Mouse (Mus musculus) liver, embryonic 13.5 days (tissue): Measurements from ENCODE around the gene Slc9a2. TPM values are rescaled to one million over a fixed set of nuclear protein-coding genes. Genes with fewer than 3 reads are reported as not detected.

Source experiments
- ATAC-seq: fragments of 200-750 bp; cut with Nextera tagmentation; 2 replicates; pipeline ENCODE4 v1.8.0; 2017; ENCODE audit warnings: low read depth, mild to moderate bottlenecking, moderate number of reproducible peaks, moderate library complexity
- DNase-seq: peaks from one replicate; pipeline ENCODE4 v3.0.0; 2022
- H3K27ac ChIP-seq: fragments of 300-500 bp; sonication (generic); 2 replicates; pipeline ENCODE4 v1.5.1; 2015; ENCODE audit warnings: moderate library complexity, mild to moderate bottlenecking, inconsistent platforms
- H3K27me3 ChIP-seq: fragments of 300-500 bp; sonication (generic); 2 replicates; pipeline ENCODE4 v1.6.1; 2015; ENCODE audit warnings: mild to moderate bottlenecking, inconsistent platforms
- H3K36me3 ChIP-seq: fragments of 300-500 bp; sonication (generic); 2 replicates; pipeline ENCODE4 v1.6.1; 2015; ENCODE audit warnings: mild to moderate bottlenecking, inconsistent platforms
- H3K4me1 ChIP-seq: fragments of 300-500 bp; sonication (generic); replicated peaks from 2 replicates; pipeline ENCODE4 v1.6.1; 2015; ENCODE audit warnings: inconsistent platforms
- H3K4me2 ChIP-seq: fragments of 300-500 bp; sonication (generic); 2 replicates; pipeline ENCODE4 v1.6.1; 2015; ENCODE audit warnings: inconsistent platforms, mild to moderate bottlenecking, moderate library complexity
- H3K4me3 ChIP-seq: fragments of 300-500 bp; sonication (generic); replicated peaks from 2 replicates; pipeline ENCODE4 v1.5.1; 2015; ENCODE audit warnings: mild to moderate bottlenecking, inconsistent platforms
- H3K9ac ChIP-seq: fragments of 300-500 bp; sonication (generic); 2 replicates; pipeline ENCODE4 v1.6.1; 2015; ENCODE audit warnings: mild to moderate bottlenecking, inconsistent platforms
- H3K9me3 ChIP-seq: fragments of 300-500 bp; sonication (generic); replicated peaks from 2 replicates; pipeline ENCODE4 v1.6.1; 2016; ENCODE audit warnings: inconsistent platforms
- WGBS: fragments of 180-500 bp; shearing (Covaris S2); methylation state at CpG from one replicate; pipeline ENCODE4 v1.1.7; 2015; ENCODE audit not compliant: insufficient replicate concordance; 5-methylcytosine and 5-hydroxymethylcytosine counted together
- polyA plus RNA-seq: library from polyadenylated mRNA; unstranded; fragments of >200 nt; fragmentation: Nextera tagmentation; extraction: Ambion mirVana; gene quantifications from 2 replicates; pipeline ENCODE4 v1.2.1, GENCODE M21; 2015

The Slc9a2 gene
- polyA plus RNA-seq = not detected in 2 replicates

- Histone ChIP-seq H3K27ac (no peak within 1 kb of the TSS), H3K4me3 (peak within 1 kb of the TSS; percentile 56), H3K4me1 (peaks cover 7% of the 10 kb centered on the region; the same call in 1 of the 2 replicates), H3K9ac (no peak within 1 kb of the TSS), H3K36me3 (no peaks in the 10 kb centered on the region), H3K4me2 (peak within 1 kb of the TSS; percentile 74), H3K9me3 (no peaks in the 10 kb centered on the region), H3K27me3 (peaks cover 64% of the 10 kb centered on the region)
- WGBS = 2% methylated on average over 25 of the region's 25 CpGs
- DNase-seq (no peak), ATAC-seq (no peak)
Observed at GRCm38 (mm10) chr1:40680067-40680867, at the start of gene Slc9a2. Gene Slc9a2, plus strand, starts transcription at chr1:40680574.

- Histone ChIP-seq H3K27ac (no peak overlapping the region), H3K9ac (no peak overlapping the region), H3K4me3 (no peak overlapping the region), H3K36me3 (no peaks in the 10 kb centered on the region), H3K27me3 (no peaks in the 10 kb centered on the region), H3K4me2 (no peak overlapping the region), H3K4me1 (no peaks in the 10 kb centered on the region), H3K9me3 (no peaks in the 10 kb centered on the region)
- 31% methylated on average over 2 of the region's 2 CpGs for WGBS
- ATAC-seq (no peak), DNase-seq (no peak)
Observed at GRCm38 (mm10) chr1:40632407-40633062, 47.8 kb upstream of the Slc9a2 start.

- Histone ChIP-seq H3K36me3 (no peaks in the 10 kb centered on the region), H3K9ac (no peak overlapping the region), H3K4me2 (no peak overlapping the region), H3K27ac (no peak overlapping the region), H3K27me3 (no peaks in the 10 kb centered on the region), H3K4me3 (no peak overlapping the region), H3K9me3 (no peaks in the 10 kb centered on the region), H3K4me1 (no peaks in the 10 kb centered on the region)
- ATAC-seq = no peak
- no peak for DNase-seq
- 41% methylated on average over 4 of the region's 4 CpGs for WGBS
Observed at GRCm38 (mm10) chr1:40634608-40635007, 45.8 kb upstream of the Slc9a2 start.

GRCm38 (mm10) chr1:40648234-40648633, 32.1 kb upstream of the Slc9a2 start:
- Histone ChIP-seq H3K27ac (no peak overlapping the region), H3K4me2 (no peak overlapping the region), H3K4me3 (no peak overlapping the region), H3K27me3 (no peaks in the 10 kb centered on the region), H3K9me3 (no peaks in the 10 kb centered on the region), H3K9ac (no peak overlapping the region), H3K4me1 (no peaks in the 10 kb centered on the region), H3K36me3 (no peaks in the 10 kb centered on the region)
- DNase-seq (no peak), ATAC-seq (no peak)
- WGBS = 43% methylated on average over 2 of the region's 2 CpGs

GRCm38 (mm10) chr1:40650803-40651497, 29.4 kb upstream of the Slc9a2 start:
- H3K27me3 ChIP-seq = no peaks in the 10 kb centered on the region
- no peaks in the 10 kb centered on the region for H3K9me3 ChIP-seq
- no peak overlapping the region for H3K9ac ChIP-seq
- no peak overlapping the region for H3K27ac ChIP-seq
- no peak overlapping the region for H3K4me3 ChIP-seq
- H3K4me1 ChIP-seq = no peaks in the 10 kb centered on the region
- H3K36me3 ChIP-seq = no peaks in the 10 kb centered on the region
- no peak for DNase-seq
- WGBS = 41% methylated on average over 6 of the region's 6 CpGs
- no peak for ATAC-seq
- no peak overlapping the region for H3K4me2 ChIP-seq

GRCm38 (mm10) chr1:40657035-40657434, 23.3 kb upstream of the Slc9a2 start:
- Histone ChIP-seq H3K4me3 (no peak overlapping the region), H3K36me3 (no peaks in the 10 kb centered on the region), H3K27me3 (no peaks in the 10 kb centered on the region), H3K9ac (no peak overlapping the region), H3K4me1 (no peaks in the 10 kb centered on the region), H3K9me3 (no peaks in the 10 kb centered on the region), H3K27ac (no peak overlapping the region), H3K4me2 (no peak overlapping the region)
- ATAC-seq (no peak), DNase-seq (no peak)
- WGBS = 44% methylated on average over 4 of the region's 4 CpGs

- no peak for ATAC-seq
- 35% methylated on average over 8 of the region's 8 CpGs for WGBS
- no peaks in the 10 kb centered on the region for H3K27me3 ChIP-seq
- H3K4me1 ChIP-seq = no peaks in the 10 kb centered on the region
- H3K36me3 ChIP-seq = no peaks in the 10 kb centered on the region
- H3K4me3 ChIP-seq = no peak overlapping the region
- H3K9ac ChIP-seq = no peak overlapping the region
- H3K9me3 ChIP-seq = no peaks in the 10 kb centered on the region
- no peak overlapping the region for H3K27ac ChIP-seq
- H3K4me2 ChIP-seq = no peak overlapping the region
- peak; percentile 4 for DNase-seq
Observed at GRCm38 (mm10) chr1:40657978-40658496, 22.3 kb upstream of the Slc9a2 start.

- no peaks in the 10 kb centered on the region for H3K36me3 ChIP-seq
- H3K27me3 ChIP-seq = no peaks in the 10 kb centered on the region
- WGBS = 56% methylated on average over 12 of the region's 12 CpGs
- H3K4me3 ChIP-seq = no peak overlapping the region
- no peaks in the 10 kb centered on the region for H3K9me3 ChIP-seq
- H3K4me1 ChIP-seq = no peaks in the 10 kb centered on the region
- H3K9ac ChIP-seq = no peak overlapping the region
- no peak overlapping the region for H3K27ac ChIP-seq
- no peak overlapping the region for H3K4me2 ChIP-seq
- ATAC-seq (no peak), DNase-seq (no peak)
Observed at GRCm38 (mm10) chr1:40659017-40659416, 21.4 kb upstream of the Slc9a2 start.

GRCm38 (mm10) chr1:40659496-40659895, 20.9 kb upstream of the Slc9a2 start:
- ATAC-seq (no peak), DNase-seq (no peak)
- Histone ChIP-seq H3K9me3 (no peaks in the 10 kb centered on the region), H3K9ac (no peak overlapping the region), H3K36me3 (no peaks in the 10 kb centered on the region), H3K4me2 (no peak overlapping the region), H3K4me1 (no peaks in the 10 kb centered on the region), H3K27me3 (no peaks in the 10 kb centered on the region), H3K27ac (no peak overlapping the region), H3K4me3 (no peak overlapping the region)
- 57% methylated on average over 9 of the region's 9 CpGs for WGBS

- H3K9me3 ChIP-seq = no peaks in the 10 kb centered on the region
- ATAC-seq (no peak), DNase-seq (no peak)
- peaks cover 6% of the 10 kb centered on the region for H3K27me3 ChIP-seq
- no peak overlapping the region for H3K4me2 ChIP-seq
- no peak overlapping the region for H3K4me3 ChIP-seq
- H3K9ac ChIP-seq = no peak overlapping the region
- 59% methylated on average over 6 of the region's 6 CpGs for WGBS
- no peak overlapping the region for H3K27ac ChIP-seq
- no peaks in the 10 kb centered on the region for H3K4me1 ChIP-seq
- H3K36me3 ChIP-seq = no peaks in the 10 kb centered on the region
Observed at GRCm38 (mm10) chr1:40660838-40661237, 19.5 kb upstream of the Slc9a2 start.
